Mouse (Mus musculus): ENCODE results near the gene Ptprg. TPM values are rescaled to one million over a fixed set of nuclear protein-coding genes. Genes with fewer than 3 reads are reported as not detected.
"Not testable (repeated sequence)": the region's sequence is repeated elsewhere in the genome, so short reads cannot be mapped to it uniquely, and the experiment has no call there.

Ptprg gene
- polyA plus RNA-seq, 1 experiment, result 16.6 TPM

GRCm38 (mm10) chr14:11806674-11807073 is 253.3 kb downstream of the Ptprg start:
- Histone ChIP-seq H3ac (ENCODE audit: control insufficient read depth, insufficient read length, low read depth) (no peak overlapping the region), H3K36me3 (ENCODE audit: control insufficient read depth, insufficient read depth) (no peaks in the 10 kb centered on the region), H3K79me2 (ENCODE audit: control insufficient read depth, insufficient read depth) (no peaks in the 10 kb centered on the region), H3K79me3 (ENCODE audit: low read depth) (no peaks in the 10 kb centered on the region), H3K27me3 (ENCODE audit: control insufficient read depth, insufficient read depth, insufficient read length) (no peaks in the 10 kb centered on the region), H3K4me3 (ENCODE audit: insufficient read depth, poor library complexity, severe bottlenecking) (no peak overlapping the region)
- no peak for TF ChIP-seq FOSL1 (IDR thresholded peaks at IDR 0.05; ENCODE audit: insufficient read depth, low read length, poor library complexity, severe bottlenecking)
- TF ChIP-seq MAX (IDR thresholded peaks at IDR 0.05), result no peak
- TF ChIP-seq MYOD1 (IDR thresholded peaks at IDR 0.05; ENCODE audit: control insufficient read depth, insufficient read length, low read depth), result no peak
- no peak for TF ChIP-seq USF1 (IDR thresholded peaks at IDR 0.05; ENCODE audit: low read depth)
- no peak for TF ChIP-seq CTCF (IDR thresholded peaks at IDR 0.05; ENCODE audit: control insufficient read depth, insufficient read depth, insufficient read length)
- TF ChIP-seq CEBPB (IDR thresholded peaks at IDR 0.05; ENCODE audit: low read depth), result no peak
- no peak for TF ChIP-seq MYOG (IDR thresholded peaks at IDR 0.05; ENCODE audit: control insufficient read depth, extremely low read depth, insufficient read length)

GRCm38 (mm10) chr14:11807465-11807864 is 254.1 kb downstream of the Ptprg start:
- H3K79me3 ChIP-seq (ENCODE audit: low read depth), result no peaks in the 10 kb centered on the region
- H3K79me2 ChIP-seq (ENCODE audit: control insufficient read depth, insufficient read depth), result no peaks in the 10 kb centered on the region
- H3ac ChIP-seq (ENCODE audit: control insufficient read depth, insufficient read length, low read depth), result no peak overlapping the region
- TF ChIP-seq CTCF (IDR thresholded peaks at IDR 0.05; ENCODE audit: control insufficient read depth, insufficient read depth, insufficient read length), result no peak
- TF ChIP-seq USF1 (IDR thresholded peaks at IDR 0.05; ENCODE audit: low read depth), result no peak
- TF ChIP-seq FOSL1 (IDR thresholded peaks at IDR 0.05; ENCODE audit: insufficient read depth, low read length, poor library complexity, severe bottlenecking), result no peak
- TF ChIP-seq MAX (IDR thresholded peaks at IDR 0.05), result no peak
- no peak for TF ChIP-seq MYOG (IDR thresholded peaks at IDR 0.05; ENCODE audit: control insufficient read depth, extremely low read depth, insufficient read length)
- TF ChIP-seq MYOD1 (IDR thresholded peaks at IDR 0.05; ENCODE audit: control insufficient read depth, insufficient read length, low read depth), result no peak
- no peak for TF ChIP-seq CEBPB (IDR thresholded peaks at IDR 0.05; ENCODE audit: low read depth)
- no peaks in the 10 kb centered on the region for H3K27me3 ChIP-seq (ENCODE audit: control insufficient read depth, insufficient read depth, insufficient read length)
- no peaks in the 10 kb centered on the region for H3K36me3 ChIP-seq (ENCODE audit: control insufficient read depth, insufficient read depth)
- no peak overlapping the region for H3K4me3 ChIP-seq (ENCODE audit: insufficient read depth, poor library complexity, severe bottlenecking)

GRCm38 (mm10) chr14:11811142-11811761 is 257.9 kb downstream of the Ptprg start:
- H3K27me3 ChIP-seq (ENCODE audit: control insufficient read depth, insufficient read depth, insufficient read length), result no peaks in the 10 kb centered on the region
- no peak overlapping the region for H3ac ChIP-seq (ENCODE audit: control insufficient read depth, insufficient read length, low read depth)
- no peaks in the 10 kb centered on the region for H3K79me3 ChIP-seq (ENCODE audit: low read depth)
- no peaks in the 10 kb centered on the region for H3K79me2 ChIP-seq (ENCODE audit: control insufficient read depth, insufficient read depth)
- H3K4me3 ChIP-seq (ENCODE audit: insufficient read depth, poor library complexity, severe bottlenecking), result no peak overlapping the region
- TF ChIP-seq MAX (IDR thresholded peaks at IDR 0.05) (no peak), FOSL1 (IDR thresholded peaks at IDR 0.05; ENCODE audit: insufficient read depth, low read length, poor library complexity, severe bottlenecking) (no peak), MYOD1 (IDR thresholded peaks at IDR 0.05; ENCODE audit: control insufficient read depth, insufficient read length, low read depth) (no peak), CEBPB (IDR thresholded peaks at IDR 0.05; ENCODE audit: low read depth) (peak; percentile 1), CTCF (IDR thresholded peaks at IDR 0.05; ENCODE audit: control insufficient read depth, insufficient read depth, insufficient read length) (no peak)
- H3K36me3 ChIP-seq (ENCODE audit: control insufficient read depth, insufficient read depth), result no peaks in the 10 kb centered on the region

GRCm38 (mm10) chr14:11812291-11812690 is 259.0 kb downstream of the Ptprg start:
- Histone ChIP-seq H3K27me3 (ENCODE audit: control insufficient read depth, insufficient read depth, insufficient read length) (no peaks in the 10 kb centered on the region), H3K36me3 (ENCODE audit: control insufficient read depth, insufficient read depth) (no peaks in the 10 kb centered on the region), H3K4me3 (ENCODE audit: insufficient read depth, poor library complexity, severe bottlenecking) (no peak overlapping the region), H3ac (ENCODE audit: control insufficient read depth, insufficient read length, low read depth) (no peak overlapping the region), H3K79me3 (ENCODE audit: low read depth) (no peaks in the 10 kb centered on the region), H3K79me2 (ENCODE audit: control insufficient read depth, insufficient read depth) (no peaks in the 10 kb centered on the region)
- TF ChIP-seq MYOD1 (IDR thresholded peaks at IDR 0.05; ENCODE audit: control insufficient read depth, insufficient read length, low read depth) (no peak), MAX (IDR thresholded peaks at IDR 0.05) (no peak), CEBPB (IDR thresholded peaks at IDR 0.05; ENCODE audit: low read depth) (no peak), USF1 (IDR thresholded peaks at IDR 0.05; ENCODE audit: low read depth) (no peak), MYOG (IDR thresholded peaks at IDR 0.05; ENCODE audit: control insufficient read depth, extremely low read depth, insufficient read length) (no peak)

GRCm38 (mm10) chr14:11814811-11815210 is 261.5 kb downstream of the Ptprg start:
- H3K36me3 ChIP-seq (ENCODE audit: control insufficient read depth, insufficient read depth); H3K27me3 ChIP-seq (ENCODE audit: control insufficient read depth, insufficient read depth, insufficient read length); H3K79me2 ChIP-seq (ENCODE audit: control insufficient read depth, insufficient read depth); H3K79me3 ChIP-seq (ENCODE audit: low read depth); H3K4me3 ChIP-seq (ENCODE audit: insufficient read depth, poor library complexity, severe bottlenecking); H3ac ChIP-seq (ENCODE audit: control insufficient read depth, insufficient read length, low read depth): not testable (repeated sequence)

- TF ChIP-seq FOSL1 (IDR thresholded peaks at IDR 0.05; ENCODE audit: insufficient read depth, low read length, poor library complexity, severe bottlenecking), result no peak
- H3K27me3 ChIP-seq (ENCODE audit: control insufficient read depth, insufficient read depth, insufficient read length), result no peaks in the 10 kb centered on the region
- H3K36me3 ChIP-seq (ENCODE audit: control insufficient read depth, insufficient read depth), result no peaks in the 10 kb centered on the region
These were observed 263.9 kb downstream of the Ptprg start for GRCm38 (mm10) chr14:11817236-11817635.

More at GRCm38 (mm10) chr14:11817236-11817635, 263.9 kb downstream of the Ptprg start:
- H3K79me3 ChIP-seq (ENCODE audit: low read depth), result no peaks in the 10 kb centered on the region
- H3K79me2 ChIP-seq (ENCODE audit: control insufficient read depth, insufficient read depth), result no peaks in the 10 kb centered on the region
- no peak overlapping the region for H3K4me3 ChIP-seq (ENCODE audit: insufficient read depth, poor library complexity, severe bottlenecking)
- no peak overlapping the region for H3ac ChIP-seq (ENCODE audit: control insufficient read depth, insufficient read length, low read depth)

All from C2C12 (cell line).